Mouse (Mus musculus) left cerebral cortex, adult 2 months (tissue): ENCODE measurements around the gene Kalrn. TPM values are rescaled to one million over a fixed set of nuclear protein-coding genes. Genes with fewer than 3 reads are reported as not detected.
A peak's percentile ranks its signal among the peaks of the same experiment; 100 is the strongest.

ENCODE experiments used
- DNase-seq, 2 experiments: peaks; one replicate each; pipeline ENCODE4 v3.0.0; 2021 to 2022; ENCODE audit warnings: low spot score in 2 of 2, mixed read lengths in 1 of 2; ENCODE audit errors: extremely low spot score in 1 of 2
- H3K27ac ChIP-seq: fragments of 200-600 bp; 2 replicates; pipeline ENCODE4 v1.8.1; 2022
- H3K4me3 ChIP-seq: fragments of 200-600 bp; 2 replicates; pipeline ENCODE4 v1.8.1; 2022
- CTCF ChIP-seq: fragments of 200-600 bp; IDR thresholded peaks from 2 replicates; pipeline ENCODE4 v1.8.1; 2022; ENCODE audit warnings: antibody characterized with exemption, mild to moderate bottlenecking, moderate library complexity
- intact Hi-C: fragments of 180-260 bp; cut with DNase I; formaldehyde crosslinking; loops from one replicate; pipeline ENCODE4 v1.15.1; 2025
- total RNA-seq, 2 experiments: library from RNA; stranded (reverse); gene quantifications; 2 replicates each; pipeline ENCODE4 v1.2.3; 2021

Kalrn gene
- total RNA-seq, 2 experiments from 2014 or later, result 539 to 570 TPM

DNA sequence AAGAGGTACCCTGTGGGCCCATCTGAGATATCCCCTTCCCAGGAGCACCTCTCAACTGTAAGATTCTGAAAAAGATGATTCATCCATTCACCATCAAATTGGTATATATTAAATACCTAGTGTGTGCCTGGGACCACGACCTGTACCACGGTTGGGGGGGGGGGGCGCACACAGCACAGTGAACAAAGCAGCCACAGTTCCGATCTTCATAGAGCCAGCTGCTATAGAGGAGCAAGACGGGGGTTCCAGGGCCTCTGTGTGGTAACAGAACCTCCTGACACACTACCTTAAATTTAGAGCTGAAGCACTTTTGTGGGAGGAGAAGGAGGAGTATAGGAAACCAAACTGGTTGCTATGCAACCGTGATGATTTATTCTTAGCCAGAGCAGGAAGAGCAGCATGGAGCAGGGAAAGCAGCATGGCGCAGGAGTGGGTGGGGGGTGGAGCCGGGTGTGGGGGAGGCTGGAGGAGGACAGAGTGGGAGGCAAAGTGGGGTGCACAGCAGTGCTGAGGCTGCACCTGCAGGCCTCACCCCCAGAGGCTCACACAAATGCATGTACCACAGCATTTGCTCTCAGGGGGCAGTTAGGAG lies 104.0 kb downstream of the Kalrn start:
- intact Hi-C loops, result loop anchor here (2.0 kb wide), 5 partner anchors 21 to 127 kb away; no protein-coding TSS in a partner anchor
- Histone ChIP-seq H3K4me3 (peak overlapping the region; percentile 19; the same call in 1 of the 2 replicates), H3K27ac (peak overlapping the region; percentile 88)
- DNase-seq, result peak; percentile 68 to 72
- no peak; the same call in 1 of the 2 replicates for TF ChIP-seq CTCF

DNA sequence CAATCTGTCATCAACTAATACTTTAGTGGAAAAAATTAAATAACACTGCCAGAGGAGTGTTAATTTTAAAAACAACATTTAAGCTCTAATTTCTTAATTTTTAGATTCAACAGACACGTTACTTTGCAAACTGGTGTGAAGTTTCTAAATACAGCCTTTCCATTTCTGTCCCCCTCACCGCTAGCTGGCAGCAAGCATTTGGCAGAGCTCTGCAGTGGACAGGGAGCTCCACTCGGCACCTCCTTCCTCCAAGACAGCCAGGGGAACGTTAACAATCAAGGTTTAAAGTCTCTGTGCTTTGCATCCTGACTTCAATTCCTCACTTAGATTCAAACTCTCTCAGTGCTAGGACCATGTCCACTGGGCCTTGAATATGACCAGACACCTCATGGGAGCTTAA lies 106.7 kb downstream of the Kalrn start:
- Histone ChIP-seq H3K27ac (peak overlapping the region; percentile 79; the same call in 1 of the 2 replicates), H3K4me3 (no peak overlapping the region)
- DNase-seq, result no peak
- intact Hi-C loops, result loop anchor here (2.0 kb wide), 1 partner anchor 106 kb away; the partner anchor contains the start of gene Kalrn
- peak; percentile 40 for TF ChIP-seq CTCF

DNA sequence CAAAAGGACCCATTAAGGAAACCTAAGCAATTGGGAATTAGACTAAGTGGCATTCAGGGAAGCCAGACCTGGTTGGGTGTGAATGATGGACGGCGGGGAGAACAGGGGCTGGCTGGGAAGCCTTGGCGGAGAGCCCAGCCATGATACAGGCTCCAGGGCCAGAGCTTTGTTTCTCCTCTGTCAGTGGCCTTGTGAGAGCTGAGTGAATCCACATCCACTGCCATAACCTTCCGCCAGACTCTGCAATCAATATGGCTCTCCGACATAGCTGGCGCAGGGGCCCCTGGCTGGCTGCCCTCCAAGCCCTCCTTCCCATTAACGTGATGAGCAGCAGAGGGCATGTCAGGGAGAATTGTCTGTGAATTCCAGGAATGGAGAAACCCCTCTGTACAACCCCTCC lies 117.0 kb downstream of the Kalrn start:
- intact Hi-C loops, result no loop called here
- Histone ChIP-seq H3K27ac (no peak overlapping the region), H3K4me3 (no peak overlapping the region)
- TF ChIP-seq CTCF, result no peak
- no peak for DNase-seq

DNA sequence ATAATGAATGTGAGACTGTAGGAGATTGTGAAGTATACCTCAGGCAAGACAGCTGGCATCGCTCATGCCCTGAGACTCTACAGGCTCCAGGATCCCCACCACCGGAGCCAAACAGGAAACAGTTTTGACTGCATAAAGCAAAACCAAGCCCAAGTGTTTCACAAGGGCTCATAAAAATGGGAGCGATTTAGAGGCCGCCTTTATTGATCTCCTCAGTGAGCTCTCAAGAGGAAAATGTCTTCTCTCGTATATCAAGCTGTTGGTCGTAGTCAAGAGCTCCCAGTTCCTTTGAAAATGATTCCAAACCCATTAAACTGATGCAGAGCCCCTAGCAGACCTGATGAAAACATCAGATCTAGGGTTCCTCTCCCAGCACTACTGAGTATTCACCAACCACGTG lies 127.7 kb downstream of the Kalrn start:
- peak overlapping the region; percentile 5; the same call in 1 of the 2 replicates for H3K27ac ChIP-seq
- TF ChIP-seq CTCF, result no peak
- no peak overlapping the region for H3K4me3 ChIP-seq
- DNase-seq, result no peak
- intact Hi-C loops, result no loop called here

DNA sequence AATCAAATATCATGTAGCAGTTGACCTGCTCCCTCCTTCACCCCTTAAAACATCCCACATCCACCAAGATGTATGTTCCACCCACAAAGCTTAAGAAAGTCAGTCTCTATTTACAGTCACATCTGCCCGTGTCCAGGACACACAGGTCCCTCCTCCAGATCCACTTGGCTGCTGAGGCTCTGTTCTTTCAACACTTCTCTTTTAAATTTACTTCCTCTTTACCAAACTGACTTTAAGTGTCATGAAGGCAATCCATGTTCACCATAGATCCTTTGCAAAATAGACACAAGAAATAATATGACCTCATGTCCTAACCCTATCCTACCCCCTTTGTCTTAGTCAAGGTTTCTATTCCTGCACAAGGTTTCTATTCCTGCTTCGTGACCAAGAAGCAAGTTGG lies 131.6 kb downstream of the Kalrn start:
- Histone ChIP-seq H3K4me3 (no peak overlapping the region), H3K27ac (peak overlapping the region; percentile 69)
- no peak for DNase-seq
- no peak for TF ChIP-seq CTCF
- intact Hi-C loops, result loop anchor here (2.0 kb wide), 3 partner anchors 27 to 53 kb away; no protein-coding TSS in a partner anchor

DNA sequence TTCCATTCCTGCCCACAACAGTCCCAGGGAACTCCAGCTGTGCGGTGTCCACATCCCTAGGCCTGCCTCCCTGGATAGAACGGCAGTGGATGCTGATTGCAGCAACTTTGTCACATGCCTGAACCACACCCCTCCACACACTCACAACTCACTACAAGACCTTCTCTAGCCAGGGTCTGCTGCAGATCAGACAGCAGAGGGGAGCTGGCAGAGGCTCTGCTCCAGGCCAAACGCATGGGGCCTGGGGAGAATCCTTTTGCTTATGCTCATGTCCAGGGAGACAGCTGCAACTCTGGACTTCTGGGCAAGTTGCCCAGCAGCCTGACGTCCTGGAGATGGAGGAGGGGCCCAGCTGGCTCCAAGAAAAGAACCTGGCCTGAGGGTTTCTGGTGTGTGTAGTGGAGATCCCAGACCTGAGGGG lies 132.3 kb downstream of the Kalrn start:
- peak overlapping the region; percentile 69 for H3K27ac ChIP-seq
- no peak for TF ChIP-seq CTCF
- peak; percentile 42 to 45 for DNase-seq
- intact Hi-C loops, result loop anchor here (2.0 kb wide), 3 partner anchors 26 to 52 kb away; no protein-coding TSS in a partner anchor
- H3K4me3 ChIP-seq, result no peak overlapping the region

DNA sequence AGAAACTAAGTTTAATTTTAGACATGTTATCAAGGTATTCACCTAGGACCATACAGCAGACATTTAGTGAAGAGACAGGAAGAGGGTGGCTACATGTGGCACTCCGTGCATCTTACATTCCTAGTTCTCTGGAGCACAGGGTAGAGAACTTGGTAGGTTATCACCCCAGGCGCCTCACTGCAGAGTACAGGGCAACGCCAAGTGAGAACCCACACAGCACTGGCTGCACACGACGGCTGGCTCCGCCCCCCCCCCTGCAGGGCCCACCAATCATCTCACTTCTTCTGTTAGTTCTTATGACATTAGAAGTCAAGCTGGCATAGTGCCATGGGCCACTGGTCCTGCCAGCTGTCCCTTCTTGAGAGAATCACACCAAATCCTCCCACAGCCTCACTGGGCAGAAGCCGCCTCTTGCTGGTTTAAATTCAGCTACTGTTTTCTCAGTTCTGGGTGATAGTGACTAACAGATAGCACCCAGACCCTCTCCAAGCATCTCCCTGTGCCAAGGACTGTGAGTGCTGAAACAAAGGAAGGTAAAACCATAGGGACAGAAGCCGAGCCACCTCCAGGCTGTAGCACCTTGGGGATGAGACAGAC lies 133.2 kb downstream of the Kalrn start:
- peak in 1 of 2 experiments; percentile 70 for DNase-seq
- no peak for TF ChIP-seq CTCF
- peak overlapping the region; percentile 69 for H3K27ac ChIP-seq
- no peak overlapping the region for H3K4me3 ChIP-seq
- intact Hi-C loops, result loop anchor here (2.0 kb wide), 3 partner anchors 25 to 51 kb away; no protein-coding TSS in a partner anchor

DNA sequence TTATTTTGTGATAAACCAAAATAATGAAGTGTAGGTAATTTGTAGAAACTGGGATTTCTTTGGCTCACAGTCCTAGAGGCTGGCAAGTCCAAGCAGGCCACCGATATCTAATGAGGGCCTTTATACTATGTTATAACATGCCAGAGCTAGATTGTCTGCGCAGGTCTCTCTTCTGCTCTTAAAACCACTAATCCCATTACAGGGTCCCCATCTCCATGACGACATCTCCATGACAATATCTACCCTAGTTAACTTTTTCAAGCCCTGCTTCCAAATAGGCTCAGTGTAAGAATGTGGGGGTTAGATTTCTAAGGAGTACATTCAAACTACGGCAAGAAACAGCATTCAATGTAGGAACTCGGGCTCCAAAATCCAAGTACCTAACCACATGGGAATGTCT lies 143.2 kb downstream of the Kalrn start:
- no peak for DNase-seq
- Histone ChIP-seq H3K27ac (no peak overlapping the region), H3K4me3 (no peak overlapping the region)
- no peak for TF ChIP-seq CTCF
- intact Hi-C loops, result no loop called here

DNA sequence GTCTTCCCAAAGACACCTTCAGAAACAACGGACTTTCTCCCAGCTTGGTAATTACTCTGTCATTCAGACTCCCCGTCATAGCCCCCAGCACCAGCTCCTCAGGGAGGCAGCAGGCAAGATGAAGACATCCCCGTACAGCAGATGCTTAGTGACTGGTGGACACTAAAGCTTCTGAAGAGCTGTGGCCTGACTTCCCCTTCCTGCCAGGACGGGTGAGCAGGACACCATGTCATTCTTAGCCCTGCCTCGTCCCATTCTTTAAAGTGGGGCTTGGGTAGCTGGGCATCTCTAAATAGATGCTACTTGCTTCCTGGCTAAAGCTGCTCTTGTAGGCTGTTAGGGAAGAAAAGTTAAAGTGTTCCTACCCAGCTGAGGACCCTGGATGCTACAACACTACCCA lies 145.7 kb downstream of the Kalrn start:
- no peak for TF ChIP-seq CTCF
- intact Hi-C loops, result no loop called here
- H3K27ac ChIP-seq, result peak overlapping the region; percentile 1; the same call in 1 of the 2 replicates
- no peak overlapping the region for H3K4me3 ChIP-seq
- DNase-seq, result no peak

DNA sequence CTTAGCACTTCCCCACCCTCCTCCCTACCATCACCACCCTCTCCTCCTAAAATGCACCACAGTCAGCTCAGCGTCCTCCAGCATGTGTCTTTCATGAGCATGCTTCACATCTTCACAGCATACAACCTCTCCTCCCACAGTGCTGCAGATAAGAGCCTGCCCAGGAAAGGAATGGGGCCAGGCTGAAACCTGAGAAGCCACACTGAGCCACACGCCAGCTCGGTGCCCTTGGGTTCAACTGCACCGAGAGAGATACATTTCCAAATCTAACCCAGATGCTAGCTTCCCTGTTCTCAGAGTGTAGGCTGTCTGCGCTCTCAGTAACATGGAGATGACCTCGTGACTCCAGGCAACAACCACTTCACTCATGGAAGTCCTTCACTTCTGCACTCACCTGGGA lies 151.9 kb downstream of the Kalrn start:
- TF ChIP-seq CTCF, result no peak
- intact Hi-C loops, result no loop called here
- Histone ChIP-seq H3K27ac (no peak overlapping the region; the same call in 1 of the 2 replicates), H3K4me3 (no peak overlapping the region)
- DNase-seq, result no peak

DNA sequence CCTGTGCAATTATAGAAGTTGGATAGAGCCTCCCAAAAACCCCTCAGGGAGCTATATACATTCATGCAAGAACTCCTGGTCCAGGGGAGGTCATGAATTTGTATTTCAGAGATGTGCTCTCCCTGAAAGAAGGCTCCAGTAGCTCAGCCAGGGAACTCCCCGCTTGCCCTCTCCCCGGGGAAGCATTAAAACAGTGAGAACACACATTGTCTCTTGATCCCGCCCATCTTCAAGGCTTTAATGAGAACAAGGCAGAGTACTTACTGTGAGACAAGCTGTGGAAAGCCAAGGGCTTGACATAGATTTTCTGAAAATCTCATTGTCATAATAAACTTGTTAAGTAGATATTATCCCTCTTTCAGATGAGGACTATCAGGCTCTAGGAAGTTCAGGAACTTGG lies 155.4 kb downstream of the Kalrn start:
- no peak for TF ChIP-seq CTCF
- intact Hi-C loops, result no loop called here
- H3K4me3 ChIP-seq, result no peak overlapping the region
- DNase-seq, result no peak
- H3K27ac ChIP-seq, result no peak overlapping the region

DNA sequence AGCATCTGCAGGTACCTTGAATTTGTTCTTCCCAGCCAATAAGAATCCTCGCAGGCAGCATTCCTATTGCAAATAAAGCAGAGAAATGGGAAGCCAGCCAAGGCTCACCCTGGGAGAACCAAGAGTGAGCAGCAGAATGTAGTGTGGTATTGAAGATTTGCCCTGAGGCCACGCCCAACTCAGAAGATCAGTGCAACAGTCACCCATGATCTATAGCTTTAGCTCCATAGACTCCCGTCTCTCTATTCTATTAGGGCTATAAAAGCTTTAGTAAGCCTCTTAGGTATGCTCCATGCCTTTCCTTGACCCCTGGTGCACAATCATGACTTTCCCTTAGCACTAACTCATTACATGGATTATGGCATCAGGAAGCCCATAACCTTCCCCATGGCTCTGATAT lies 155.9 kb downstream of the Kalrn start:
- H3K4me3 ChIP-seq, result no peak overlapping the region

DNA sequence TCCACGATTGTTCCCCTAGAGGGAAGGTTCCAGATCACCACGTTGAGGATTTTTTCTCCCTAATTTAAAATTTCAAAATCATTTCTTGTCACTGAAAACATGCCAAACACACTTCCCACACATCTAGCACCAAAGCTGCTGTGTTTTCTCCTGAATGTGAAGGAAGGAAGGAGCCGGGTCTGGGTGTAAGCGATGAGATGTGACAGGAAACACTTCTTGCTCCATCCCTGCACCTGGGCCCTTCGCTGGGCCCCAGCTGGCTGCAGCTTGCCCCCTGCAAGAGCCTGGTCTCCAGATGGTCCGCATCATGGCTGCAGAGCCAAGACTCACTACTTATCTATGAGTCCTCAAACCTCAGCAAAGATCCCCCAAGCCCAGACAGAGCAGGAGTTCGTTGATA lies 158.8 kb downstream of the Kalrn start:
- no peak; the same call in 1 of the 2 replicates for TF ChIP-seq CTCF
- peak in 1 of 2 experiments; percentile 38 for DNase-seq
- intact Hi-C loops, result loop anchor here (2.0 kb wide), 2 partner anchors 26 to 54 kb away; no protein-coding TSS in a partner anchor
- Histone ChIP-seq H3K4me3 (no peak overlapping the region), H3K27ac (peak overlapping the region; percentile 72)

More for the DNA sequence above, 155.9 kb downstream of the Kalrn start:
- no peak for TF ChIP-seq CTCF
- DNase-seq, result no peak
- no peak overlapping the region for H3K27ac ChIP-seq
- intact Hi-C loops, result no loop called here
